Mouse (Mus musculus): ENCODE results near the gene Thrb.

Gene Thrb

DNA sequence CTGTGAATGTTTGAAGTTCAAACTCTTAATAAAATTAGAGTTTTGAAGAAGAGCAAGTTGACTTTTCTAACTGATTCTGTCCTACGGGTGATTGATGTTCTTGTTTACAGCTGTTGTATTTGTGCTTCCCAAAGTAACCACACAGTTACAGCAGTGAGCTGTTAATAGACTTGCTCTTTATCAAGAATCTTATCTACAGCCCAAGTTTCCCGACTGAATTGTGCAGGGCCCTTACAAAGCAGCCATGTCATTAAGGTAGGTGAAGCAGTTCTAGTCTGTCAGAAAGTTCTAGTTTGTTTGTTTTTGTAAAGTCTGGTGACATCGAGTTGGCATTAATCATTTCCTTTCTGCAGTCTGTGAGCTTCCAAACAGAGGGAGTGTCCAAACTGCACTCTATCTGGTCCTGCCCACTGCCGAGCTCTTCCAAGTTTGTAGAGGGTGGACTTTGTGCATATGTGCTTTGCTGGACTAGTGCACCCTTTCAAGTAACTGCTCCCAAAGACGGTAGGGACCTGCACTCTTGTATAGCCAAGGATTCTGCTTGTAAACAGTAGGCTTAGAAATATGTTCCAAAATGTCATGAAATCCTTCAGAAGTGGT is 124.2 kb downstream of the Thrb start:
- Histone ChIP-seq H3K27me3 (ENCODE audit: control insufficient read depth, insufficient read depth, low read length, poor library complexity, severe bottlenecking) (no peaks in the 10 kb centered on the region), H3K36me3 (ENCODE audit: control insufficient read depth, insufficient read depth, low read length, poor library complexity, severe bottlenecking) (no peaks in the 10 kb centered on the region)
- DNase-seq (ENCODE audit: low read depth, low spot score), result no peak

DNA sequence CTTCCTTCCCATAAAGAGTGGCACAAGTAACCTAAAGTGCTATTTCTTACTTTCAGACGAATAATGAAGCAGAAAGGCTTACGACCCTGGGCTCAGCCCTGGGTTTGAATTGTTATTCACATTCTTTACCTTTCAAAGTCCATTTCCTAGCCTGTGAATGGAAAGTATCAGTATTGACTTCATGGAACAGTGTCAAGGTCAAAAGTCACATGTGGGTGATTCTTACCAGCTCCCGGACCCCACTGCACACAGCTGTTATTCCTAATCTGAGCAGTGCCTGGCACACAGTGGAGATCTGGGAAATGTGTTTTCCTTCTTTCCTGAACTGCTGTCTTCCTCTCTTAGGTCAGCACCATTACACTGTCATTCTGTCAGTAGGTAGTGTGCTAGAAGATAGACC is 125.3 kb downstream of the Thrb start:
- no peaks in the 10 kb centered on the region for H3K36me3 ChIP-seq (ENCODE audit: control insufficient read depth, insufficient read depth, low read length, poor library complexity, severe bottlenecking)
- no peak for DNase-seq (ENCODE audit: low read depth, low spot score)
- H3K27me3 ChIP-seq (ENCODE audit: control insufficient read depth, insufficient read depth, low read length, poor library complexity, severe bottlenecking), result no peaks in the 10 kb centered on the region

DNA sequence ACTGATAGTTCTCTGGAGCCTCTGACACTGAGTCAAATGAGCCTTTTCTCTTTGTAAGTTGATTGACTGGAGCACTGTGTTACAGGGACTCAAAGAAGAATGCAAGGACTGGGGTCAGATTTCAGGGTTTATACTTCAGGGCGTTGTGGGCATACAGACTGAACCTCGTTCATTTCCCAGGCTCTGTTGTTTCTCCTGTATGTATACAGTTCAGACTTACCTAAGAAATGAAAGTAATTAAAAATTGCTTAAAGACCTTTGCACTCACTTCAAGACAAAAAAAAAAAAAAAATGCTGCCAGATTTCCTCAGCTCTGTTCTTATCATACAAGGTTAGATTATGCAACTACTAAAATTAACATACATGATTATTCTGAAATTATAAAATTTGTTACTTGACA is 126.2 kb downstream of the Thrb start:
- no peak for DNase-seq (ENCODE audit: low read depth, low spot score)
- Histone ChIP-seq H3K36me3 (ENCODE audit: control insufficient read depth, insufficient read depth, low read length, poor library complexity, severe bottlenecking) (no peaks in the 10 kb centered on the region), H3K27me3 (ENCODE audit: control insufficient read depth, insufficient read depth, low read length, poor library complexity, severe bottlenecking) (no peaks in the 10 kb centered on the region)

DNA sequence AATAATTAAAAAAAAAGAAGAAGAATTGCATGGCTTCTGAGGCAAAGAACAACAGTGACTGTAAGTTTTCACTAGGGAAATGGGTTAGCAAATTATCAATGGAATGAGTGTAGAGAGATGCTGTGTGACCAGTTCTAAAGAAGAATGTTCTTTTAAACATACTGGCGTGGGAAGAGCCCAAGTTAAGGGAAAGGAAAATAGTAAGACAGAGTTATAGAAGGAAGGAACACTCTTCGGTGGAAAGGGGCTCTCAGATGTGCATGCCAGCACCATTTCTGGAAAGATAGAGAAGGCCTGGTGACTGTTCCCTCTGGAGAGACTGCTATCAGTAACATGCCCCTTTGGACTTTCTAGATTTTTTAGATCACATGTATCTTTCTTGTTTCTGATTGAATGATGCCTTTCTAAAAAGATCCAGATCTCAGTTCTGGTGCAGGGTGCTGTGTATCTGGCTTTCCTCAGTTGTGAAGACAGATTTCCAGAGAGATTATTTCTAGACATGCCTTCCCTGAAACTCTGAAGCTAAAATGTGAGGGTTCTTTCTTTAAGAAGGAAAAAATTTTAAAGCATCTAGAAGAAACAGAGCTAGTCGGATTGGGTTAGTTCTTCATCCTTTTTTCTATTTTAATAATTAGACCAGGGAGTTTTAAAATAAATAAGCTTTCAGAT is 144.0 kb downstream of the Thrb start:
- Histone ChIP-seq H3K27me3 (ENCODE audit: control insufficient read depth, insufficient read depth, low read length, poor library complexity, severe bottlenecking) (no peaks in the 10 kb centered on the region), H3K36me3 (ENCODE audit: control insufficient read depth, insufficient read depth, low read length, poor library complexity, severe bottlenecking) (no peaks in the 10 kb centered on the region)
- DNase-seq (ENCODE audit: low read depth, low spot score), result no peak

DNA sequence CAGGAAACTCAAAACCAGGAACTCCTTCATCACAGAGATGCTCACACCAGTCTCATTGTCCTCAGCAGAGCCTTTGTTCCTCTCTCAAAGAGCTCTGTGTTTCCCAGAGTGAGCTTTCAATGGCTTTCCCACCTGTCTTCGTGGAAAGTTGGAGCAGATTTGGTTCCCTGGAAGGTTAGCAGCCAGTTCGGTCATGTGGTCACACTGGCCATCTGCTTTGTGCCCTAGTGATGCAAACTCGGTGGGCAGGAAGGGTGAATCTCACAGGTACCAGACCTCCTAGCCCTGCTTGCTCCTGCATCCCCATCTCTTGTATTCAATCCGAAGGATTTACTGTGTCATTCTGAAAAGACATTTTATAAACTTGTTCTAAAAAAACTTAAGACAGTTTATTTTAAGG is 151.0 kb downstream of the Thrb start:
- DNase-seq (ENCODE audit: low read depth, low spot score), result no peak
- Histone ChIP-seq H3K27me3 (ENCODE audit: control insufficient read depth, insufficient read depth, low read length, poor library complexity, severe bottlenecking) (no peaks in the 10 kb centered on the region), H3K36me3 (ENCODE audit: control insufficient read depth, insufficient read depth, low read length, poor library complexity, severe bottlenecking) (no peaks in the 10 kb centered on the region)

DNA sequence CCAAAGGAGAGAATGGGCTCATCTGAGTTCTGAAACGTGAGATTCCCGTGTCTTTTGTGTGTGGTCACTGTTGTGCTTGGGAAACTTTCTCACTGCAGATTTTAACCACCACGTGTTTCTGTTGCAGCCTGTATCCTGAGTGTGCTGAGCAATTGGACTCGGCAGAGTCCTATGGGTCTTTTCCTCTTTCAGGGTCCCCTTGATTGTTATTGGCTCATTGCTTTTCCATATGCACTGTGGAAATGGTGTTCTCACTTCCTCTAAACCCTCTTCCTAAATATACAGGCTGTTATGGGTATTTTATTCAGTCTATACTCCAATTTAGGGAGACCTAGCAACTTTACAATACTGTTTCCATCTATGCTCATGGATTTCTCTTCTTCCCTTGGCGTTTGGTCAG is 152.4 kb downstream of the Thrb start:
- Histone ChIP-seq H3K36me3 (ENCODE audit: control insufficient read depth, insufficient read depth, low read length, poor library complexity, severe bottlenecking) (no peaks in the 10 kb centered on the region), H3K27me3 (ENCODE audit: control insufficient read depth, insufficient read depth, low read length, poor library complexity, severe bottlenecking) (no peaks in the 10 kb centered on the region)
- DNase-seq (ENCODE audit: low read depth, low spot score), result no peak

DNA sequence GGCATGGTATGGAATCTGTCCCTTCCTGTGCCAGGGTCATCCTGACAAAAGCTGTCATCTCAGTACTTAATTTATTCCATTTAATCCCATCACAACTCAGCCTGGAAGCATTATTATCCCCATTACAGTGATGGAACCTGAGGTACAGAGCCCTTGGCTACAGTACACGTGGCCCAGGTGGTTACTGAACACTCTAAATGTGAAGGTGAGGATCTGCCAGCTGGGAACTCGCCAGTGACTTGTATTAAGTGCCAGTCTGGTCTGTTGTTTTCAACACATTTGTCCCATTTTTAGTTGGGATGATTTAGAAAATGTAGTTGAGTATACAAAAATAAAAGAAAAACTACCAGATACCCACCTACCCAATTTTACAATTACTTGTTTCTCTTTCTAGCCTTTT is 155.0 kb downstream of the Thrb start:
- H3K27me3 ChIP-seq (ENCODE audit: control insufficient read depth, insufficient read depth, low read length, poor library complexity, severe bottlenecking), result no peaks in the 10 kb centered on the region
- H3K36me3 ChIP-seq (ENCODE audit: control insufficient read depth, insufficient read depth, low read length, poor library complexity, severe bottlenecking), result no peaks in the 10 kb centered on the region
- no peak for DNase-seq (ENCODE audit: low read depth, low spot score)

DNA sequence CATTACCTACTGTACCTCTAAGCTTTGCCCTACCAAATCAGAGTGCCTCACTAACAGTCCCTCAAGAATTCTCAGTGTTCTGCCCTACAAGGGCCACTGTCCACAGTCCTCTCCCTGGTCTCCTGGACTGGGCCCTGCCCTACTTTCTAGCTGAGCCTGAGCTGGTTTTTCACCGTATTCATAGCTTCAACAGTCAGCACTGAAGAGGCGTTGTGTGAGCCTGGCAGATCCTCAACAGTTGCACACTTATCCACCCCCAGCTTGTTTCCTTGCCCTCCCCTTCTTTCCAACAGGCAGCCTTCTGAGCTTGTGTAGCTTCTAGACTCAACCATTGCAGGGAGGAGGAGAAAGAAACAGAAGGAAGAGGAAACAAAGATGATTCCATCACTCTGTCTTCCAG is 158.0 kb downstream of the Thrb start:
- no peaks in the 10 kb centered on the region for H3K27me3 ChIP-seq (ENCODE audit: control insufficient read depth, insufficient read depth, low read length, poor library complexity, severe bottlenecking)
- no peak for DNase-seq (ENCODE audit: low read depth, low spot score)
- H3K36me3 ChIP-seq (ENCODE audit: control insufficient read depth, insufficient read depth, low read length, poor library complexity, severe bottlenecking), result no peaks in the 10 kb centered on the region

DNA sequence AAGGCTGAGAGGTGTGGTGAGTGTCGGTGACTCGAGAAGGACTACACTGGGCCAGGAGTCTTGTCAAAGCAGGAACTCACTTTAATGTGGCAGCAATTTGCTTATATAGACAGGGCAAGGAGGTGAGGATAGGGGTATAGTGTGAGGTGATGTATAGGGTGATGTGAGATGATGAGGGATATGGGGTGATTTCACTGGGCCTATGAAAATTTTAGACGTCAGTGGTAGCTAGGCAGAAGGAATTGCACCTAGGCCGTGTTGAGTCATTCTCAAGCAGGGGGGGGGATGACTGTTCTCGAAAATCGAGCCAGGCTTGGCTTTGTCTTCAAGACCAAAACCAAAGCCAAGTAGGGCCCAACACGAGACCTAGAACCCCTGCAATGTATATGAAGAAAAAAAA is 162.7 kb downstream of the Thrb start:
- DNase-seq (ENCODE audit: low read depth, low spot score), result no peak
- H3K36me3 ChIP-seq (ENCODE audit: control insufficient read depth, insufficient read depth, low read length, poor library complexity, severe bottlenecking), result no peaks in the 10 kb centered on the region

DNA sequence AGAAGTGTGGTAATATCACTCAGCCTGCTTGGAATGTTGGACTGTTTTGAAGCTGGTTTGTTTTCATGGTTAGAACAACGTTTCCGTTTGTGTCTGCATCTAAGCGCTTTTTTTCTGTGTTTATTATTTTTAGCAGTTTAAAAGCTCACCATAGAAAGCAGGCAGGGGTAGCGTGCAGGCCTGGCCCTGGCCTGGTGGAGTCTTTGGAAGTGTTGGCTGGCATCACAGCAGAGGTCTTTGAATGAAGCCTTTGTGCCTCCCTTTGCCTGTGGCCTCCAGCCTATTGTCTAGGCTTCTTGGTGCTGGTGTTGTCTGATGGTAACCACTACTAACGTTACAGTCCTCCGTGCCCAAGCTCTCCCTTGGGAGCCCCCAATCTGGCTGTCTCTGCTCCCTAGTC is 167.3 kb downstream of the Thrb start:
- no peaks in the 10 kb centered on the region for H3K36me3 ChIP-seq (ENCODE audit: control insufficient read depth, insufficient read depth, low read length, poor library complexity, severe bottlenecking)
- H3K27me3 ChIP-seq (ENCODE audit: control insufficient read depth, insufficient read depth, low read length, poor library complexity, severe bottlenecking), result no peaks in the 10 kb centered on the region
- no peak for DNase-seq (ENCODE audit: low read depth, low spot score)

More for the DNA sequence above, 162.7 kb downstream of the Thrb start:
- no peaks in the 10 kb centered on the region for H3K27me3 ChIP-seq (ENCODE audit: control insufficient read depth, insufficient read depth, low read length, poor library complexity, severe bottlenecking)

DNA sequence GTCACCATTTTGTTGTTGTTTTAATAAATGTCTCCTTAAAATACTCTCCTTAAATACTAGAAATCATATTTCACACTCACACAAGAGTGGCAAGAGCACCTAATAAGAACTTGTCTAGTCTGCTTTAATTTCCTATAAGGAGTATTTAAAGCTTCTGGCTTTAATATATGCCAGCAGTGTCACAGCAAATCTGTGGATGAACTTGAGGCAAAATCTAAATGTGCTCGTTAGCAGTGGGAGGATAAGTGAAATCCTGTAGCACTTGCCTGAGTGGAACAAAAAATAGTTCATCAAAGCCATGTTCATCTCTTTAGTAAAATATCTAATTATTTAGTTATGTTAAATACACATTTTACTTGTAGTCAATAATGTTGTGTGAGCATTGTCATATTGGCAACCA is 175.7 kb downstream of the Thrb start:
- DNase-seq (ENCODE audit: low read depth, low spot score), result no peak
- H3K36me3 ChIP-seq (ENCODE audit: control insufficient read depth, insufficient read depth, low read length, poor library complexity, severe bottlenecking), result no peaks in the 10 kb centered on the region
- H3K27me3 ChIP-seq (ENCODE audit: control insufficient read depth, insufficient read depth, low read length, poor library complexity, severe bottlenecking), result no peaks in the 10 kb centered on the region

DNA sequence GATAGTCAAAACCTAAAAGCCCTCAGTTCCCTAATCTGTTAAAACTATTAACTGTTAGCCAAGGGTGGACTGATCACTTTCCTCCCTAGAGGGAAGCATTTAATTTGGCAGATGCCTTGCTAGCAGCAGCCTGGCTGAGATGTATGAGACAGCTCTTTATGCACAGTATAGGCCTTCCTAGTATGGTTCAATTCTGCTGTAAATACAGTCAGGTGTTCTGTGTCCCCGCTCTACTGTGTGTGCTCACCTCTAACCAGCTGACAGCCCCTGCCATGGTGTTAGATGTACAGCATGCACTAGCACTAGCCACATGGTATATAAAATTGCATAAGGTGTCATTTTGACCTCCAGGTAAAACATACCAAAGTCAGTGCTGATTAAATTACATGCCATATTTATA is 176.7 kb downstream of the Thrb start:
- H3K36me3 ChIP-seq (ENCODE audit: control insufficient read depth, insufficient read depth, low read length, poor library complexity, severe bottlenecking), result no peaks in the 10 kb centered on the region
- DNase-seq (ENCODE audit: low read depth, low spot score), result no peak
- H3K27me3 ChIP-seq (ENCODE audit: control insufficient read depth, insufficient read depth, low read length, poor library complexity, severe bottlenecking), result no peaks in the 10 kb centered on the region

DNA sequence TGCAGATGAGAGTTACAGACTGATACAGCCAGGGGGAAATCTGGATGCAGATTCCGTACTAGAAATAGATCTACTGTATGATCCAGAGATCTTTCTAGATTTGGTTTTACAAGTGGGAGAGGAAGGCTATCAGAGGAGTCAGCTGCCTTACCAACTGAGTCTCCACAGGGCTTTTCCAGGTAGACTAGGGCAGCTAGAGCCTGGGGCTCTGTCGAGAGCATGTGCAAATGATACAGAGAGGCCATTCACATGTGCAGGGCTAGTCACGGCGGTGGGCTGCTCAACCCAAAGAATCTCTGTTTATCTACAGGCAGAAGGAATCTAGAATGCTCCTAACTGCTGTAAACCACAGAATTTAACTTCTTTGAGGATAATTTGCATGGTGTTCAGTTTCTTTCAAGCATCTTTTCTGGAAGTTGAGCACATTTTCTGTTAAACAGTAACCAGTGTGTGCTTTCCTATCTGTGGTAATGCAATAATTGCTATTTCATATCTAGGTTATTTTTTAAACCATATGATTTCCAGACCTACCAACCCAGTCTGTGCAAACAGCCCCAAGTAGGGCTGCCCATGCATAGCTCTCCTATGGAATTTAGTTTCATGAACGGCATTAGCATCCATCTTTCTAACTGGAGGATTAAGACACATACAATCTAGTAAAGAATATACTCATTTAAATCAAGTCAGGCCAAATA is 185.1 kb downstream of the Thrb start:
- H3K36me3 ChIP-seq (ENCODE audit: control insufficient read depth, insufficient read depth, low read length, poor library complexity, severe bottlenecking), result no peaks in the 10 kb centered on the region

DNA sequence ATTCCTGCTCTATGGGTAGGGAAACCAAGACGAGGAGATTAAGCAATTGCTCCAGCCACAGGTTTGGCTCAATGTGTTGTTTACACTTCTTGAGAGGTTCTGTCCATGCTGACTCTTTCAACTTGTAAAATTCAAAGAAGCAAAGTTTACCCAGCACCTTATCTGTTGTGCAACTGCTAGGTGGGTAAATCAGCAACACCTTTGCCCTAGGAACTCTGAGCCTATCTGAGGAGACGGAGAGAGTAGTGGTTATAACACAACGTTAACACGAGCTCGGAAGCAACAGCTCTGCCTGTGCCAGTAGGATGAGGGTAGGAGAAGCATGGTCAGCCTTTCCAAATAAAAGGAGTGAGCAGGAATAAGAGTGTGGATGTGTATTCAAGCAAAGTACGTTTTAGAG is 185.8 kb downstream of the Thrb start:
- DNase-seq (ENCODE audit: low read depth, low spot score), result no peak
- Histone ChIP-seq H3K36me3 (ENCODE audit: control insufficient read depth, insufficient read depth, low read length, poor library complexity, severe bottlenecking) (no peaks in the 10 kb centered on the region), H3K27me3 (ENCODE audit: control insufficient read depth, insufficient read depth, low read length, poor library complexity, severe bottlenecking) (no peaks in the 10 kb centered on the region)

More for the DNA sequence above, 185.1 kb downstream of the Thrb start:
- no peak for DNase-seq (ENCODE audit: low read depth, low spot score)
- H3K27me3 ChIP-seq (ENCODE audit: control insufficient read depth, insufficient read depth, low read length, poor library complexity, severe bottlenecking), result no peaks in the 10 kb centered on the region

DNA sequence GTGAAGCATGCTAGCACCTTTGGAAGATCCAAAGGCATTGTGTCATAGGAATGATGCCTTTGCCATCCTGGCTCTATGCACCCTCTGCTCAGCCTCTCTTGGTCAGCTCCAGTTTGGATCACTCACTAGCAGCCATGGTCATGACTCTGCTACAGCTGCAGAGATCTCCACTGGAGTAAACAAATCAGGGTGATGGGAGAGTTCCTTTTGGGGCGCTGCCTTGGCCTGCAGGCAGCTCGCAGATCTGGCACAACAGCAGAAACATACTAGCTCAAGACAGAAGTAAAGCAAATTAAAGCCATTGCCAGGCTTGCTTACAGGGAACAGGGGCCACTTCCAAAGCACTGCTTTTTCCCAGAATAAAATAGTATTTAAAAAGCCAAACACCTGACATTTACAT is 186.6 kb downstream of the Thrb start:
- H3K36me3 ChIP-seq (ENCODE audit: control insufficient read depth, insufficient read depth, low read length, poor library complexity, severe bottlenecking), result no peaks in the 10 kb centered on the region
- no peak for DNase-seq (ENCODE audit: low read depth, low spot score)
- no peaks in the 10 kb centered on the region for H3K27me3 ChIP-seq (ENCODE audit: control insufficient read depth, insufficient read depth, low read length, poor library complexity, severe bottlenecking)

All from splenic B cell, adult 2 months (primary cell).